Mouse (Mus musculus): Measurements from ENCODE around the gene Dnmt3a. TPM values are rescaled to one million over a fixed set of nuclear protein-coding genes. Genes with fewer than 3 reads are reported as not detected.

The Dnmt3a gene
- total RNA-seq (2014; rRNA removed) (88.5 and 101 TPM in 2 replicates), polyA plus RNA-seq (2015; fragmentation: Nextera tagmentation; extraction: Ambion mirVana) (106 and 130 TPM in 2 replicates)

- H3K4me1 ChIP-seq (ENCODE audit: insufficient read depth, low read length): peaks cover 21% of the 10 kb centered on the region
- 17% methylated on average over 4 of the region's 4 CpGs for WGBS
- TF ChIP-seq CTCF (IDR thresholded peaks at IDR 0.05): no peak
These were observed at the start of gene Dnmt3a for GRCm38 (mm10) chr12:3805852-3806251. TSS of gene Dnmt3a (plus strand) at chr12:3806007.

GRCm38 (mm10) chr12:3756216-3756615 lies 49.6 kb upstream of the Dnmt3a start:
- no peak overlapping the region for H3K4me2 ChIP-seq (ENCODE audit: low read depth, low read length, poor library complexity, severe bottlenecking)
- H3K27ac ChIP-seq (ENCODE audit: low read depth, low read length): no peak overlapping the region
- peaks cover 9% of the 10 kb centered on the region for H3K36me3 ChIP-seq (ENCODE audit: insufficient read depth, low read length)
- no peaks in the 10 kb centered on the region for H3K4me1 ChIP-seq (ENCODE audit: insufficient read depth, low read length)
- no peak for TF ChIP-seq CTCF (IDR thresholded peaks at IDR 0.05)
- no peak overlapping the region for H3K9ac ChIP-seq (replicated peaks; ENCODE audit: low read length, poor library complexity, severe bottlenecking)
- WGBS: 90% methylated on average over 3 of the region's 3 CpGs
- no peak for ATAC-seq (ENCODE audit: low FRiP score)
- no peaks in the 10 kb centered on the region for H3K9me3 ChIP-seq (ENCODE audit: low read length)
- no peak for DNase-seq (ENCODE audit: low spot score)
- no peak overlapping the region for H3K4me3 ChIP-seq (ENCODE audit: low read depth, low read length)
- no peaks in the 10 kb centered on the region for H3K27me3 ChIP-seq (ENCODE audit: insufficient read depth, low read length)

More at GRCm38 (mm10) chr12:3805852-3806251, at the start of gene Dnmt3a:
- DNase-seq (ENCODE audit: low spot score) (no peak), ATAC-seq (ENCODE audit: low FRiP score) (peak; percentile 14; the same call in 1 of the 2 replicates)
- peak within 1 kb of the TSS; percentile 82 for H3K4me2 ChIP-seq (ENCODE audit: low read depth, low read length, poor library complexity, severe bottlenecking)
- H3K27me3 ChIP-seq (ENCODE audit: insufficient read depth, low read length): no peaks in the 10 kb centered on the region
- H3K4me3 ChIP-seq (ENCODE audit: low read depth, low read length): peak within 1 kb of the TSS; percentile 90
- peak within 1 kb of the TSS; percentile 94 for H3K27ac ChIP-seq (ENCODE audit: low read depth, low read length)
- peak within 1 kb of the TSS; percentile 96 for H3K9ac ChIP-seq (replicated peaks; ENCODE audit: low read length, poor library complexity, severe bottlenecking)
- no peaks in the 10 kb centered on the region for H3K36me3 ChIP-seq (ENCODE audit: insufficient read depth, low read length)
- no peaks in the 10 kb centered on the region for H3K9me3 ChIP-seq (ENCODE audit: low read length)

- Histone ChIP-seq H3K27me3 (ENCODE audit: insufficient read depth, low read length) (no peaks in the 10 kb centered on the region), H3K9ac (replicated peaks; ENCODE audit: low read length, poor library complexity, severe bottlenecking) (no peak overlapping the region), H3K4me2 (ENCODE audit: low read depth, low read length, poor library complexity, severe bottlenecking) (no peak overlapping the region), H3K9me3 (ENCODE audit: low read length) (no peaks in the 10 kb centered on the region), H3K4me1 (ENCODE audit: insufficient read depth, low read length) (no peaks in the 10 kb centered on the region), H3K4me3 (ENCODE audit: low read depth, low read length) (no peak overlapping the region), H3K27ac (ENCODE audit: low read depth, low read length) (no peak overlapping the region), H3K36me3 (ENCODE audit: insufficient read depth, low read length) (peaks cover 9% of the 10 kb centered on the region)
- no peak for ATAC-seq (ENCODE audit: low FRiP score)
- no peak for DNase-seq (ENCODE audit: low spot score)
- 86% methylated on average over 3 of the region's 3 CpGs for WGBS
- TF ChIP-seq CTCF (IDR thresholded peaks at IDR 0.05): no peak
These were observed 47.7 kb upstream of the Dnmt3a start for GRCm38 (mm10) chr12:3758127-3758526.

- DNase-seq (ENCODE audit: low spot score) (no peak), ATAC-seq (ENCODE audit: low FRiP score) (no peak)
- H3K4me3 ChIP-seq (ENCODE audit: low read depth, low read length): no peak overlapping the region
- H3K4me2 ChIP-seq (ENCODE audit: low read depth, low read length, poor library complexity, severe bottlenecking): no peak overlapping the region
- no peak overlapping the region for H3K9ac ChIP-seq (replicated peaks; ENCODE audit: low read length, poor library complexity, severe bottlenecking)
- H3K36me3 ChIP-seq (ENCODE audit: insufficient read depth, low read length): no peaks in the 10 kb centered on the region
- no peaks in the 10 kb centered on the region for H3K4me1 ChIP-seq (ENCODE audit: insufficient read depth, low read length)
- H3K27me3 ChIP-seq (ENCODE audit: insufficient read depth, low read length): no peaks in the 10 kb centered on the region
- H3K9me3 ChIP-seq (ENCODE audit: low read length): no peaks in the 10 kb centered on the region
- WGBS: 64% methylated on average over 4 of the region's 4 CpGs
- TF ChIP-seq CTCF (IDR thresholded peaks at IDR 0.05): peak; percentile 55
- no peak overlapping the region for H3K27ac ChIP-seq (ENCODE audit: low read depth, low read length)
These were observed 46.4 kb upstream of the Dnmt3a start for GRCm38 (mm10) chr12:3759419-3759818.

GRCm38 (mm10) chr12:3760876-3761590 lies 44.8 kb upstream of the Dnmt3a start:
- WGBS: 59% methylated on average over 4 of the region's 4 CpGs

GRCm38 (mm10) chr12:3761591-3762295 lies 44.1 kb upstream of the Dnmt3a start:
- H3K4me2 ChIP-seq (ENCODE audit: low read depth, low read length, poor library complexity, severe bottlenecking): no peak overlapping the region
- H3K27me3 ChIP-seq (ENCODE audit: insufficient read depth, low read length): no peaks in the 10 kb centered on the region
- H3K9ac ChIP-seq (replicated peaks; ENCODE audit: low read length, poor library complexity, severe bottlenecking): no peak overlapping the region
- no peak for TF ChIP-seq CTCF (IDR thresholded peaks at IDR 0.05)
- DNase-seq (ENCODE audit: low spot score): peak; percentile 80
- H3K36me3 ChIP-seq (ENCODE audit: insufficient read depth, low read length): no peaks in the 10 kb centered on the region
- H3K27ac ChIP-seq (ENCODE audit: low read depth, low read length): peak overlapping the region; percentile 32; the same call in 1 of the 2 replicates
- H3K4me1 ChIP-seq (ENCODE audit: insufficient read depth, low read length): no peaks in the 10 kb centered on the region
- H3K9me3 ChIP-seq (ENCODE audit: low read length): no peaks in the 10 kb centered on the region
- ATAC-seq (ENCODE audit: low FRiP score): peak; percentile 49; the same call in 1 of the 2 replicates
- no peak overlapping the region for H3K4me3 ChIP-seq (ENCODE audit: low read depth, low read length)
- 69% methylated on average over 6 of the region's 6 CpGs for WGBS

More at GRCm38 (mm10) chr12:3760876-3761590, 44.8 kb upstream of the Dnmt3a start:
- H3K36me3 ChIP-seq (ENCODE audit: insufficient read depth, low read length): no peaks in the 10 kb centered on the region
- no peak overlapping the region for H3K4me3 ChIP-seq (ENCODE audit: low read depth, low read length)
- no peaks in the 10 kb centered on the region for H3K9me3 ChIP-seq (ENCODE audit: low read length)
- H3K4me1 ChIP-seq (ENCODE audit: insufficient read depth, low read length): no peaks in the 10 kb centered on the region
- DNase-seq (ENCODE audit: low spot score) (peak; percentile 62), ATAC-seq (ENCODE audit: low FRiP score) (peak; percentile 71)
- TF ChIP-seq CTCF (IDR thresholded peaks at IDR 0.05): no peak
- no peaks in the 10 kb centered on the region for H3K27me3 ChIP-seq (ENCODE audit: insufficient read depth, low read length)
- peak overlapping the region; percentile 26; the same call in 1 of the 2 replicates for H3K27ac ChIP-seq (ENCODE audit: low read depth, low read length)
- no peak overlapping the region for H3K4me2 ChIP-seq (ENCODE audit: low read depth, low read length, poor library complexity, severe bottlenecking)
- H3K9ac ChIP-seq (replicated peaks; ENCODE audit: low read length, poor library complexity, severe bottlenecking): no peak overlapping the region
